Mouse (Mus musculus) liver, embryonic 14.5 days (tissue): ENCODE results near the gene Klhl40. TPM values are rescaled to one million over a fixed set of nuclear protein-coding genes. Genes with fewer than 3 reads are reported as not detected.

Experiments used
- ATAC-seq: fragments of 200-750 bp; cut with Nextera tagmentation; 2 replicates; pipeline ENCODE4 v1.8.0; 2017; ENCODE audit warnings: moderate number of reproducible peaks, mild to moderate bottlenecking, moderate library complexity; ENCODE audit not compliant: insufficient read depth
- DNase-seq, 3 experiments: peaks; one replicate each; pipeline ENCODE4 v3.0.0-alpha.2; 2012 to 2013; ENCODE audit warnings: low read depth in 3 of 3, low spot score in 3 of 3
- H3K27ac ChIP-seq: fragments of 300-500 bp; sonication (generic); 2 replicates; pipeline ENCODE4 v1.5.1; 2014; ENCODE audit warnings: moderate library complexity, mild to moderate bottlenecking, control low read depth, inconsistent platforms
- H3K27me3 ChIP-seq: fragments of 300-500 bp; sonication (generic); 2 replicates; pipeline ENCODE4 v1.6.1; 2014; ENCODE audit warnings: mild to moderate bottlenecking, low read length, moderate library complexity; ENCODE audit not compliant: control insufficient read depth, insufficient read depth
- H3K36me3 ChIP-seq: fragments of 300-500 bp; sonication (generic); replicated peaks from 2 replicates; pipeline ENCODE4 v1.6.1; 2014; ENCODE audit warnings: low read depth; ENCODE audit not compliant: control insufficient read depth, insufficient read depth
- H3K4me1 ChIP-seq, 2 experiments: fragments of 200-500 bp in 1 of 2; fragments of 300-500 bp in 1 of 2; sonication (generic) in 1 of 2; replicated peaks; 2 replicates each; pipeline ENCODE4 v1.6.1; 2012 to 2014; ENCODE audit warnings: antibody characterized with exemption in 1 of 2, inconsistent platforms in 1 of 2, low read length in 1 of 2; ENCODE audit not compliant: control insufficient read depth in 2 of 2, insufficient read depth in 2 of 2
- H3K4me2 ChIP-seq: fragments of 300-500 bp; sonication (generic); 2 replicates; pipeline ENCODE4 v1.6.1; 2014; ENCODE audit warnings: low read depth, mild to moderate bottlenecking, control low read depth, moderate library complexity
- H3K4me3 ChIP-seq, 2 experiments: fragments of 200-500 bp in 1 of 2; fragments of 300-500 bp in 1 of 2; sonication (generic) in 1 of 2; 2 replicates each; pipeline ENCODE4 v1.5.1; 2012 to 2014; ENCODE audit warnings: low read depth in 2 of 2, low read length in 2 of 2, mild to moderate bottlenecking in 2 of 2, control low read depth in 1 of 2, inconsistent platforms in 1 of 2, moderate library complexity in 1 of 2; ENCODE audit not compliant: insufficient read depth in 1 of 2
- H3K9ac ChIP-seq: fragments of 300-500 bp; sonication (generic); replicated peaks from 2 replicates; pipeline ENCODE4 v1.6.1; 2014; ENCODE audit warnings: mild to moderate bottlenecking, control low read depth, moderate library complexity
- H3K9me3 ChIP-seq: fragments of 300-500 bp; sonication (generic); 2 replicates; pipeline ENCODE4 v1.6.1; 2016; ENCODE audit warnings: low read length, mixed read lengths; ENCODE audit not compliant: control insufficient read depth
- CTCF ChIP-seq: IDR thresholded peaks from 2 replicates; pipeline ENCODE4 v1.5.1; 2016; ENCODE audit warnings: antibody characterized with exemption, low read depth, control low read depth
- EP300 ChIP-seq: IDR thresholded peaks from 2 replicates; pipeline ENCODE4 v1.6.1; 2016; ENCODE audit warnings: antibody characterized with exemption, low read depth
- WGBS: fragments of 180-500 bp; shearing (Covaris S2); extraction: QIAGEN DNeasy Blood & Tissue Kit; methylation state at CpG from one replicate; pipeline ENCODE4 v1.1.7; 2014; ENCODE audit not compliant: insufficient replicate concordance; 5-methylcytosine and 5-hydroxymethylcytosine counted together
- polyA plus RNA-seq, 2 experiments: library from polyadenylated mRNA; depleted of rRNA in 1 of 2; stranded (reverse) in 1 of 2; unstranded in 1 of 2; fragments of >200 nt; fragmentation: Nextera tagmentation in 1 of 2; extraction: Ambion mirVana in 1 of 2; gene quantifications; 2 replicates each; pipeline versions ENCODE4 v1.2.1 to v1.2.3; 2012 to 2014

The Klhl40 gene
- polyA plus RNA-seq, 2 experiments = not detected

GRCm38 (mm10) chr9:121815183-121815582 is 37.8 kb downstream of the Klhl40 start:
- 16% methylated on average over 6 of the region's 6 CpGs for WGBS
- no peak for DNase-seq
- Histone ChIP-seq H3K27me3 (no peaks in the 10 kb centered on the region), H3K4me1 (no peaks in the 10 kb centered on the region), H3K4me3 (no peak overlapping the region), H3K4me2 (no peak overlapping the region), H3K27ac (no peak overlapping the region), H3K36me3 (no peaks in the 10 kb centered on the region), H3K9me3 (no peaks in the 10 kb centered on the region), H3K9ac (no peak overlapping the region)
- TF ChIP-seq CTCF (no peak), EP300 (no peak)
- ATAC-seq = no peak

GRCm38 (mm10) chr9:121819073-121819770 is 41.8 kb downstream of the Klhl40 start:
- Histone ChIP-seq H3K4me1 (no peaks in the 10 kb centered on the region), H3K27me3 (no peaks in the 10 kb centered on the region), H3K9ac (no peak overlapping the region), H3K36me3 (no peaks in the 10 kb centered on the region), H3K27ac (no peak overlapping the region), H3K4me3 (no peak overlapping the region), H3K9me3 (no peaks in the 10 kb centered on the region), H3K4me2 (no peak overlapping the region)
- ATAC-seq (no peak), DNase-seq (no peak)
- 68% methylated on average over 9 of the region's 9 CpGs for WGBS
- TF ChIP-seq CTCF (no peak), EP300 (no peak)

GRCm38 (mm10) chr9:121819771-121820471 is 42.5 kb downstream of the Klhl40 start:
- 59% methylated on average over 7 of the region's 7 CpGs for WGBS
- H3K4me3 ChIP-seq = no peak overlapping the region
- H3K4me2 ChIP-seq = no peak overlapping the region
- ATAC-seq = no peak
- H3K9me3 ChIP-seq = no peaks in the 10 kb centered on the region
- H3K4me1 ChIP-seq = no peaks in the 10 kb centered on the region
- TF ChIP-seq CTCF (no peak), EP300 (no peak)
- no peak overlapping the region for H3K27ac ChIP-seq
- no peak for DNase-seq
- H3K36me3 ChIP-seq = no peaks in the 10 kb centered on the region
- no peak overlapping the region for H3K9ac ChIP-seq
- H3K27me3 ChIP-seq = no peaks in the 10 kb centered on the region

- no peaks in the 10 kb centered on the region for H3K27me3 ChIP-seq
- no peak overlapping the region for H3K27ac ChIP-seq
- no peak overlapping the region for H3K9ac ChIP-seq
- TF ChIP-seq EP300 = no peak
- H3K4me3 ChIP-seq = no peak overlapping the region
- no peaks in the 10 kb centered on the region for H3K9me3 ChIP-seq
- no peak overlapping the region for H3K4me2 ChIP-seq
- DNase-seq (no peak), ATAC-seq (no peak)
- H3K36me3 ChIP-seq = no peaks in the 10 kb centered on the region
- H3K4me1 ChIP-seq = no peaks in the 10 kb centered on the region
- WGBS = 59% methylated on average over 5 of the region's 5 CpGs
Measured at GRCm38 (mm10) chr9:121820765-121821164, 43.4 kb downstream of the Klhl40 start.

- no peak for DNase-seq
Measured at GRCm38 (mm10) chr9:121822585-121822991, 45.2 kb downstream of the Klhl40 start.

More at GRCm38 (mm10) chr9:121822585-121822991, 45.2 kb downstream of the Klhl40 start:
- no peak overlapping the region for H3K4me3 ChIP-seq
- ATAC-seq = no peak
- no peaks in the 10 kb centered on the region for H3K9me3 ChIP-seq
- no peak overlapping the region for H3K9ac ChIP-seq
- TF ChIP-seq CTCF = no peak
- no peak for TF ChIP-seq EP300
- H3K27ac ChIP-seq = no peak overlapping the region
- H3K4me2 ChIP-seq = no peak overlapping the region
- H3K36me3 ChIP-seq = no peaks in the 10 kb centered on the region
- no peaks in the 10 kb centered on the region for H3K27me3 ChIP-seq
- no peaks in the 10 kb centered on the region for H3K4me1 ChIP-seq
- 64% methylated on average over 6 of the region's 6 CpGs for WGBS
